Comparison of ENCODE assay signal across 9 mouse cellular contexts in the genomic region with DNA sequence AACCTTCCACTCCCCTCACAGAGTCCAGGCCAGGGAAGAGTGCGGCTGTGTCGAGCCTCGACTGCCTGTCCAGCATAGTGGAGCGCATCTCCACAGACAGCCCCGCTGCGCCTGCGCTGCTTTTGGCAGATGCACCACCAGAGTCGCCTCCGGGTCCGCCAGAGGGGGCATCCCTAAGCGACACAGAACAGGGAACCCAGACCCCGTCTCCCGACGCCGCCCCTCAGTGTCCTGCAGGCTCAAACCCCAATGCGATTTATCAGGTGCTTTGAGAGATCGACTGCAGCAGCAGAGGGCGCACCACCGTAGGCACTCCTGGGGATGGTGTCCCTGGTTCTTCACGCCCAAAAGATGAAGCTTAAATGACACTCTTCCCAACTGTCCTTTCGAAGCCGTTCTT. TPM values are rescaled to one million over a fixed set of nuclear protein-coding genes. Genes with fewer than 3 reads are reported as not detected.
DNase-seq lines count a peak whose midpoint lies in the region; ATAC-seq and TF ChIP-seq lines count a peak whose summit lies in the region.
"Had no signal": no experiment of that assay in that cellular context is flagged by ENCODE, and none has a peak within 500 bp of the region (broad histone marks: within the 10 kb centered on the region; RNA-seq: fewer than 3 reads in every experiment).

No protein-coding gene starts in this region.

- H3K27me3 ChIP-seq in spleen, adult 2 months (ENCODE audit: control insufficient read depth, insufficient read depth, low read length): peaks cover 20% of the 10 kb centered on the region
- H3K27me3 ChIP-seq in forebrain, postnatal 0 days (ENCODE audit: insufficient read depth, low read length): peaks cover 48% of the 10 kb centered on the region
- peaks cover 54% of the 10 kb centered on the region for H3K27me3 ChIP-seq in midbrain, postnatal 0 days (ENCODE audit: insufficient read depth, low read length)

- DNase-seq in gastrocnemius, adult 2 months: peak; percentile 65
- no peak for DNase-seq in gastrocnemius, postnatal 25 days
- DNase-seq in spleen, adult 2 months (ENCODE audit: low read depth in 1 of 2, low spot score in 2 of 2): peak in 1 of 2 experiments; percentile 45
- no peak for DNase-seq in spleen, adult 12 weeks (ENCODE audit: low spot score)
- DNase-seq in forebrain, postnatal 0 days: peak; percentile 41
- DNase-seq in midbrain, postnatal 0 days (ENCODE audit: low spot score): no peak
- no peak for DNase-seq in layer of hippocampus, adult 9-10 months (ENCODE audit: low spot score)

- TF ChIP-seq POLR2A in spleen, adult 2 months (IDR thresholded peaks at IDR 0.05; ENCODE audit: low read depth, low read length): no peak

- peaks cover 11% of the 10 kb centered on the region for H3K4me1 ChIP-seq in spleen, adult 2 months (ENCODE audit: control insufficient read depth, insufficient read depth, insufficient read length)
- 0 out of 2 replicates have a peak, but pooled peaks cover 4% of the 10 kb centered on the region for H3K4me1 ChIP-seq in forebrain, postnatal 0 days (ENCODE audit: insufficient read depth)
- no peaks in the 10 kb centered on the region for H3K4me1 ChIP-seq in midbrain, postnatal 0 days (ENCODE audit: insufficient read depth, low read length)

- peak overlapping the region; percentile 75 for H3K4me3 ChIP-seq in gastrocnemius, adult 2 months
- H3K4me3 ChIP-seq in spleen, adult 2 months (ENCODE audit: extremely low read depth, insufficient read depth, insufficient read length): no peak overlapping the region
- H3K4me3 ChIP-seq in forebrain, postnatal 0 days (ENCODE audit: low read depth, low read length): peak overlapping the region; percentile 20
- H3K4me3 ChIP-seq in midbrain, postnatal 0 days (ENCODE audit: low read depth, low read length): peak overlapping the region; percentile 23

- no peak overlapping the region for H3K9ac ChIP-seq in forebrain, postnatal 0 days
- no peak overlapping the region for H3K9ac ChIP-seq in midbrain, postnatal 0 days (replicated peaks; ENCODE audit: low read length, poor library complexity, severe bottlenecking)

- H3K4me2 ChIP-seq in forebrain, postnatal 0 days (ENCODE audit: low read depth): peak overlapping the region; percentile 44
- H3K4me2 ChIP-seq in midbrain, postnatal 0 days (ENCODE audit: low read depth, low read length, poor library complexity, severe bottlenecking): peak overlapping the region; percentile 32

- H3K9me3 ChIP-seq in forebrain, postnatal 0 days (ENCODE audit: low read length): no peaks in the 10 kb centered on the region
- no peaks in the 10 kb centered on the region for H3K9me3 ChIP-seq in midbrain, postnatal 0 days (ENCODE audit: low read length)

- ATAC-seq in forebrain, postnatal 0 days: 0 out of 2 replicates have a peak, but pooled peaks have one; percentile 19
- ATAC-seq in midbrain, postnatal 0 days (ENCODE audit: low FRiP score): no peak; the same call in 1 of the 2 replicates
- ATAC-seq in megakaryocyte, adult 5-6 weeks (ENCODE audit: poor library complexity, severe bottlenecking): no peak

- WGBS in spleen, adult 2 months: 8% methylated on average over 22 of the region's 22 CpGs
- WGBS in forebrain, postnatal 0 days: 2% methylated on average over 22 of the region's 22 CpGs
- 2% methylated on average over 22 of the region's 22 CpGs for WGBS in midbrain, postnatal 0 days

- H3K27ac ChIP-seq in gastrocnemius, adult 2 months: peak overlapping the region; percentile 96
- no peak overlapping the region for H3K27ac ChIP-seq in spleen, adult 2 months (ENCODE audit: insufficient read depth, low read length)
- no peak overlapping the region for H3K27ac ChIP-seq in forebrain, postnatal 0 days (ENCODE audit: low read depth, low read length)
- no peak overlapping the region for H3K27ac ChIP-seq in midbrain, postnatal 0 days (ENCODE audit: low read depth, low read length)

- peak; percentile 58 for TF ChIP-seq CTCF in gastrocnemius, adult 2 months (IDR thresholded peaks at IDR 0.05)
- peak; percentile 35; the same call in 1 of the 2 replicates for TF ChIP-seq CTCF in spleen, adult 2 months (IDR thresholded peaks at IDR 0.05; ENCODE audit: extremely low read depth, insufficient read depth, insufficient read length, insufficient replicate concordance)
- peak; percentile 68 for TF ChIP-seq CTCF in forebrain, postnatal 0 days (IDR thresholded peaks at IDR 0.05; ENCODE audit: low read depth)
- peak; percentile 68 for TF ChIP-seq CTCF in midbrain, postnatal 0 days (IDR thresholded peaks at IDR 0.05)

- H3K36me3 ChIP-seq in spleen, adult 2 months (ENCODE audit: control insufficient read depth, insufficient read depth, low read length): no peaks in the 10 kb centered on the region
- no peaks in the 10 kb centered on the region for H3K36me3 ChIP-seq in forebrain, postnatal 0 days (ENCODE audit: insufficient read depth)
- no peaks in the 10 kb centered on the region for H3K36me3 ChIP-seq in midbrain, postnatal 0 days (ENCODE audit: insufficient read depth, low read length)

- intact Hi-C loops in gastrocnemius, adult 2 months (cut with DNase I): loop anchor here (1.0 to 2.0 kb wide), 3 partner anchors 94 to 281 kb away; no protein-coding TSS in a partner anchor

RNA-seq across cellular contexts. Expression of a gene that starts 1.8 kb away (rescaled TPM):
- 10 to 100 TPM; 17.3 to 21.3 TPM for total RNA-seq in gastrocnemius, adult 2 months (2021)
- total RNA-seq in gastrocnemius, postnatal 25 days (2021): 10 to 100 TPM; 17.7 to 17.8 TPM
- 0.06 and 0.13 TPM in 2 replicates for polyA plus RNA-seq in spleen, adult 2 months (2012; rRNA removed)
- total RNA-seq in forebrain, postnatal 0 days (2014; rRNA removed): not detected in 2 replicates
- polyA plus RNA-seq in forebrain, postnatal 0 days (2015; fragmentation: Nextera tagmentation; extraction: Ambion mirVana): 0.19 TPM in 1 of 2 replicates, not detected in the other
- 2.8 TPM in 1 of 2 replicates, not detected in the other for total RNA-seq in midbrain, postnatal 0 days (2014; rRNA removed)
- 0.11 and 0.52 TPM in 2 replicates for polyA plus RNA-seq in midbrain, postnatal 0 days (2015; fragmentation: Nextera tagmentation; extraction: Ambion mirVana)
- total RNA-seq in megakaryocyte, adult 5-6 weeks (2015): not detected in 2 replicates
- not detected in 2 replicates for total RNA-seq in megakaryocyte, adult 5-6 weeks (2017)

RNA-seq across cellular contexts. Expression of a gene that starts 18.2 kb away (rescaled TPM):
- 10 to 100 TPM; 38.9 to 66.6 TPM for total RNA-seq in gastrocnemius, adult 2 months (2021)
- total RNA-seq in gastrocnemius, postnatal 25 days (2021): 10 to 100 TPM; 50.0 to 65.5 TPM
- 1.2 and 1.4 TPM in 2 replicates for polyA plus RNA-seq in spleen, adult 2 months (2012; rRNA removed)
- total RNA-seq in forebrain, postnatal 0 days (2014; rRNA removed): 19.2 and 23.3 TPM in 2 replicates
- polyA plus RNA-seq in forebrain, postnatal 0 days (2015; fragmentation: Nextera tagmentation; extraction: Ambion mirVana): 9.3 and 22.8 TPM in 2 replicates
- total RNA-seq in midbrain, postnatal 0 days (2014; rRNA removed): 43.8 and 44.9 TPM in 2 replicates
- 24.0 and 26.5 TPM in 2 replicates for polyA plus RNA-seq in midbrain, postnatal 0 days (2015; fragmentation: Nextera tagmentation; extraction: Ambion mirVana)
- total RNA-seq in megakaryocyte, adult 5-6 weeks (2015): 0.04 TPM in 1 of 2 replicates, not detected in the other
- 0.04 TPM in 2 replicates for total RNA-seq in megakaryocyte, adult 5-6 weeks (2017)
- polyA plus RNA-seq: heart, embryonic 16.5 days had no signal

Comparison
In these comparisons a context has a peak if more than half of its experiments do, and no peak if none do; other contexts are left out.
1. DNase-seq: peak in gastrocnemius, adult 2 months (single experiment) and forebrain, postnatal 0 days (single experiment); none in gastrocnemius, postnatal 25 days (single experiment), spleen, adult 12 weeks (single experiment), midbrain, postnatal 0 days (single experiment) and layer of hippocampus, adult 9-10 months (single experiment).
2. RNA of a gene that starts 18.2 kb away (total RNA-seq): 38.9 to 66.6 TPM in gastrocnemius, adult 2 months, 50.0 to 65.5 TPM in gastrocnemius, postnatal 25 days, 43.8 to 44.9 TPM in midbrain, postnatal 0 days and 19.2 to 23.3 TPM in forebrain, postnatal 0 days; 0.04 TPM in megakaryocyte, adult 5-6 weeks; every median in the first group is over 10 times any median in the second.
3. Peak in every context shown above with its lines, with median percentiles within 50 percentile points of each other: CTCF ChIP-seq.